Mouse (Mus musculus): ENCODE measurements around the gene Fam129a.

- TF ChIP-seq HCFC1 (IDR thresholded peaks at IDR 0.05; ENCODE audit: borderline replicate concordance, insufficient read depth, low read length) (no peak), ZNF384 (IDR thresholded peaks at IDR 0.05; ENCODE audit: low read depth, low read length) (no peak), ZC3H11A (IDR thresholded peaks at IDR 0.05; ENCODE audit: borderline replicate concordance, low read depth, low read length) (no peak)
These were observed 66.5 kb downstream of the Fam129a start for GRCm38 (mm10) chr1:151637351-151637922.
